Mouse (Mus musculus) ES-E14 (cell line): ENCODE data around the gene Frmpd4. TPM values are rescaled to one million over a fixed set of nuclear protein-coding genes. Genes with fewer than 3 reads are reported as not detected.

ENCODE experiments used
- DNase-seq: peaks from one replicate; pipeline ENCODE4 v3.0.0-alpha.2; 2013; ENCODE audit warnings: low read depth, low spot score
- H3K27ac ChIP-seq: 2 replicates; pipeline ENCODE4 v1.5.1; 2012; ENCODE audit warnings: low read depth, mild to moderate bottlenecking, low read length, moderate library complexity, mixed read lengths; ENCODE audit not compliant: poor library complexity, insufficient read depth, severe bottlenecking
- H3K36me3 ChIP-seq: 2 replicates; pipeline ENCODE4 v1.6.1; 2012; ENCODE audit warnings: mild to moderate bottlenecking, low read length, moderate library complexity, mixed read lengths; ENCODE audit not compliant: control insufficient read depth, poor library complexity, insufficient read depth, severe bottlenecking
- H3K4me1 ChIP-seq, 2 experiments: fragments of 150-350 bp in 1 of 2; sonication (generic) in 1 of 2; 2 replicates each; pipeline ENCODE4 v1.6.1; 2012; ENCODE audit warnings: low read length in 2 of 2, mild to moderate bottlenecking in 1 of 2, mixed read lengths in 1 of 2; ENCODE audit not compliant: control insufficient read depth in 2 of 2, insufficient read depth in 2 of 2, poor library complexity in 1 of 2
- H3K4me3 ChIP-seq, 2 experiments: fragments of 150-350 bp in 1 of 2; sonication (generic) in 1 of 2; 2 replicates each; pipeline ENCODE4 v1.5.1; 2012; ENCODE audit warnings: low read length in 2 of 2, low read depth in 1 of 2, mild to moderate bottlenecking in 1 of 2, mixed read lengths in 1 of 2; ENCODE audit not compliant: insufficient read depth in 1 of 2, poor library complexity in 1 of 2, severe bottlenecking in 1 of 2
- H3K9ac ChIP-seq: 2 replicates; pipeline ENCODE4 v1.6.1; 2012; ENCODE audit warnings: low read depth, mild to moderate bottlenecking, low read length, mixed read lengths; ENCODE audit not compliant: poor library complexity, insufficient read depth, severe bottlenecking
- H3K9me3 ChIP-seq: fragments of 150-350 bp; sonication (generic); 2 replicates; pipeline ENCODE4 v1.6.1; 2012; ENCODE audit warnings: low read depth, mild to moderate bottlenecking, low read length; ENCODE audit not compliant: control insufficient read depth, insufficient read depth
- CHD2 ChIP-seq: IDR thresholded peaks from 2 replicates; pipeline ENCODE4 v1.6.1; 2014; ENCODE audit warnings: mild to moderate bottlenecking, low read depth, low read length, inconsistent platforms
- HCFC1 ChIP-seq: IDR thresholded peaks from 2 replicates; pipeline ENCODE4 v1.6.1; 2012; ENCODE audit warnings: low read length, inconsistent platforms, borderline replicate concordance; ENCODE audit not compliant: insufficient read depth
- MAFK ChIP-seq: IDR thresholded peaks from 2 replicates; pipeline ENCODE4 v1.6.1; 2014; ENCODE audit warnings: mild to moderate bottlenecking, low read depth, low read length, inconsistent platforms; ENCODE audit not compliant: insufficient read depth
- ZC3H11A ChIP-seq: IDR thresholded peaks from 2 replicates; pipeline ENCODE4 v1.6.1; 2012; ENCODE audit warnings: low read depth, mild to moderate bottlenecking, inconsistent platforms, low read length, borderline replicate concordance
- ZNF384 ChIP-seq: IDR thresholded peaks from 2 replicates; pipeline ENCODE4 v1.6.1; 2012; ENCODE audit warnings: low read depth, low read length, inconsistent platforms
- in situ Hi-C, 2 experiments: fragments of 600-800 bp; cut with MboI; formaldehyde crosslinking; loops; one replicate each; pipeline ENCODE4 v1.15.1; 2025; ENCODE audit warnings: low sequenced_read_pairs in 2 of 2, inconsistent platforms in 1 of 2; ENCODE audit not compliant: unreplicated experiment in 2 of 2
- total RNA-seq: library from RNA; depleted of rRNA; stranded (reverse); fragments of 300-350 nt; gene quantifications from 2 replicates; pipeline ENCODE4 v1.2.3, GENCODE M21; 2012

Gene Frmpd4
- total RNA-seq, 1 experiment = not detected

GRCm38 (mm10) chrX:168312158-168312557, 264.9 kb downstream of the Frmpd4 start:
- Histone ChIP-seq H3K27ac (no peak overlapping the region), H3K4me1 (no peaks in the 10 kb centered on the region), H3K9me3 (no peaks in the 10 kb centered on the region), H3K36me3 (no peaks in the 10 kb centered on the region), H3K9ac (no peak overlapping the region), H3K4me3 (no peak overlapping the region)
- DNase-seq = no peak
- in situ Hi-C loops = no loop called here
- no peak for TF ChIP-seq MAFK

- no peak for TF ChIP-seq ZNF384
- TF ChIP-seq ZC3H11A = no peak
- TF ChIP-seq MAFK = no peak
- TF ChIP-seq HCFC1 = no peak
- no peak for TF ChIP-seq CHD2
- Histone ChIP-seq H3K36me3 (no peaks in the 10 kb centered on the region), H3K4me3 (no peak overlapping the region), H3K27ac (no peak overlapping the region), H3K9me3 (no peaks in the 10 kb centered on the region), H3K9ac (no peak overlapping the region), H3K4me1 (no peaks in the 10 kb centered on the region)
- in situ Hi-C loops = no loop called here
- DNase-seq = no peak
These were observed 266.9 kb downstream of the Frmpd4 start for GRCm38 (mm10) chrX:168310143-168310542.

GRCm38 (mm10) chrX:168292506-168292905, 284.5 kb downstream of the Frmpd4 start:
- no peak overlapping the region for H3K4me3 ChIP-seq
- no peak overlapping the region for H3K9ac ChIP-seq
- no peaks in the 10 kb centered on the region for H3K36me3 ChIP-seq
- in situ Hi-C loops = no loop called here
- TF ChIP-seq MAFK = no peak
- TF ChIP-seq ZNF384 = no peak
- no peak for TF ChIP-seq ZC3H11A
- no peak for TF ChIP-seq HCFC1
- TF ChIP-seq CHD2 = no peak
- no peaks in the 10 kb centered on the region for H3K4me1 ChIP-seq
- DNase-seq = no peak
- H3K9me3 ChIP-seq = no peaks in the 10 kb centered on the region
- no peak overlapping the region for H3K27ac ChIP-seq

- H3K27ac ChIP-seq = no peak overlapping the region
- no peak overlapping the region for H3K9ac ChIP-seq
- no peaks in the 10 kb centered on the region for H3K4me1 ChIP-seq
- H3K9me3 ChIP-seq = no peaks in the 10 kb centered on the region
- DNase-seq = no peak
- no peak for TF ChIP-seq HCFC1
- no peak for TF ChIP-seq ZC3H11A
- TF ChIP-seq MAFK = no peak
- no peak for TF ChIP-seq CHD2
- TF ChIP-seq ZNF384 = no peak
- no peak overlapping the region for H3K4me3 ChIP-seq
- no peaks in the 10 kb centered on the region for H3K36me3 ChIP-seq
- in situ Hi-C loops = no loop called here
These were observed 370.0 kb downstream of the Frmpd4 start for GRCm38 (mm10) chrX:168207034-168207433.

GRCm38 (mm10) chrX:168191944-168192343, 385.1 kb downstream of the Frmpd4 start:
- Histone ChIP-seq H3K27ac (no peak overlapping the region), H3K9ac (no peak overlapping the region), H3K4me1 (no peaks in the 10 kb centered on the region), H3K9me3 (no peaks in the 10 kb centered on the region), H3K4me3 (no peak overlapping the region), H3K36me3 (no peaks in the 10 kb centered on the region)
- TF ChIP-seq ZNF384 = no peak
- TF ChIP-seq ZC3H11A = no peak
- TF ChIP-seq MAFK = no peak
- TF ChIP-seq HCFC1 = no peak
- no peak for TF ChIP-seq CHD2
- no peak for DNase-seq
- in situ Hi-C loops = no loop called here
